8 mouse cellular contexts compared by ENCODE assay signal in the genomic region with DNA sequence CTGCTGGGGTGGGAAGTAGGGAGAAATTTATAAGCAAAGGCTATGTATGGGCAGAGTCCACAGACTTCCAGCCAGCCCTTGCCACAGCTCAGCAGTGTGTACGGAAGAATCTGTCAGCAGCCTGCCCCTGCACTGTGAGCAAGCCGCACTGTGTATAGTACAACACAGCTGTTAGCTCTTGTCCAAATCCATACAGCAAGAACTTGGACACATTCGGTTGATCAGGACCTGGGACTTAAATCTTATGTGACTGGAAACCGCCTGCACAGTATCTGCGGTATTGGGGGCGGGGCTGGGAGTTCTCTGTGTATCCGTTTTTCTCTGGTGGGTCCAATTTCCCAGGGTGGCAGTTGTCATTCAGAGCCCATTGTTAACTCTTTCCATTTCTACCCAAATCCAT.
DNase-seq lines count a peak whose midpoint lies in the region; ATAC-seq lines count a peak whose summit lies in the region.

No protein-coding gene starts in this region.

- WGBS in limb, embryonic 11.5 days = 49% methylated on average over 7 of the region's 7 CpGs

- no peaks in the 10 kb centered on the region for H3K36me3 ChIP-seq in limb, embryonic 11.5 days (ENCODE audit: control insufficient read depth, insufficient read depth, low read length)

- peak; percentile 58 for DNase-seq in embryo, embryonic 11 days
- DNase-seq in embryo, embryonic 10 days (ENCODE audit: low spot score) = no peak
- DNase-seq in retina, postnatal 1 day = peak; percentile 43
- DNase-seq in retina, embryonic 14.5 days (ENCODE audit: low spot score) = no peak
- DNase-seq in limb, embryonic 11.5 days (ENCODE audit: low spot score) = peak; percentile 44
- peak; percentile 17 for DNase-seq in right cerebral cortex, postnatal 4 days
- no peak for DNase-seq in adrenal gland, postnatal 4 days (ENCODE audit: low spot score in 2 of 2)
- no peak for DNase-seq in spleen, adult 18-20 months

- no peaks in the 10 kb centered on the region for H3K27me3 ChIP-seq in limb, embryonic 11.5 days (ENCODE audit: control insufficient read depth, insufficient read depth, low read length)

- peak overlapping the region; percentile 65 for H3K27ac ChIP-seq in limb, embryonic 11.5 days (replicated peaks; ENCODE audit: low read depth, low read length)

- H3K4me1 ChIP-seq in limb, embryonic 11.5 days (ENCODE audit: control insufficient read depth, insufficient read depth, low read length) = peaks cover 65% of the 10 kb centered on the region

- H3K9ac ChIP-seq in limb, embryonic 11.5 days (ENCODE audit: low read length) = no peak overlapping the region

- no peak overlapping the region for H3K4me2 ChIP-seq in limb, embryonic 11.5 days (ENCODE audit: low read depth, severe bottlenecking)

- no peaks in the 10 kb centered on the region for H3K9me3 ChIP-seq in limb, embryonic 11.5 days (ENCODE audit: control insufficient read depth, low read length)

- peak; percentile 38; the same call in 1 of the 2 replicates for ATAC-seq in limb, embryonic 11.5 days (ENCODE audit: insufficient number of reproducible peaks, low FRiP score, low TSS enrichment, low read depth)

- H3K4me3 ChIP-seq in limb, embryonic 11.5 days (ENCODE audit: low read depth, low read length) = no peak overlapping the region

Comparison
In these comparisons a context has a peak if more than half of its experiments do, and no peak if none do; other contexts are left out.
1. DNase-seq: peak in embryo, embryonic 11 days (single experiment), retina, postnatal 1 day (single experiment), limb, embryonic 11.5 days (single experiment) and right cerebral cortex, postnatal 4 days (single experiment); none in embryo, embryonic 10 days (single experiment), retina, embryonic 14.5 days (single experiment), adrenal gland, postnatal 4 days (0 of 2) and spleen, adult 18-20 months (0 of 2).